Mouse (Mus musculus) ovary, postnatal 10 days (tissue): ENCODE measurements around the gene Pstpip1.
A peak's percentile ranks its signal among the peaks of the same experiment; 100 is the strongest.

Source experiments
- DNase-seq: peaks from one replicate; pipeline ENCODE4 v3.0.0; 2022; ENCODE audit warnings: low spot score

Pstpip1 gene

DNA sequence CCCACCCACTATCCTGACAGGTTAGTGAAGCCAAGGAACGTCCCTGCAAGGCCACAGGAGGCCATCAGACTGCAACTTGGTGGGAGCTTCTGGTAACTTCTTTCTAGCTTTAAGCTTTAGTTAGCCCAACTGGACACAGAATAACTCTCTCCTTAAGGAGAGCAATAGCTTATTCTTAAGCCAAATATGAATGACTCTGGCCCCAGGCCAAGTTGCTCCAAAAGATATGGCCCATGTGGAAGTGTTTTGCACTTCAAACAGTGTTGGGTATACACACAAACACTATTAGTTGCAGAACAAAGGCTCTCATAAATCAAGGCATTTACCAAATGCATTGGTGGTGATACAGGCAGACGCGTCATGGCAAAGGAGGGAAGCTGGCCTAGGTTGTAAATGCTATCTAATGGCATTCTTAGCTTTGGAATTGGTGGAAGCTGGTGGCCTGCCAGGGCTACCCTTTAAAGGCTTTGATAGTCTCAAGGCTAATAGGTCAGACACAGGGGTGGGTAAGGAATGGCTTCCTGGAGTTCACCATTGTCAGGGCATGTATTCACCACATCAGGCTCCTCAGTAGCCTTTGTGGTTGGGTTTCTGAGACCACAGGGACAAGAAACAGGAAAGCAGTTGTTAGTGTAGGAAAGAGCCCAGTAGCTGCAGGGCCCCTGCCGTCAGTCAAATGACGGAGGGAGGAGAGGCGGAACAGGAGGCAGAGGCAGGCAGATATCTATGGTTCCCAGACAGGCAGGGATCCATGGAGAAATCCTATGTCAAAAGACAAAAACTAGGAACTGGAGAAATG, 16.7 kb downstream of the Pstpip1 start:
- no peak for DNase-seq

DNA sequence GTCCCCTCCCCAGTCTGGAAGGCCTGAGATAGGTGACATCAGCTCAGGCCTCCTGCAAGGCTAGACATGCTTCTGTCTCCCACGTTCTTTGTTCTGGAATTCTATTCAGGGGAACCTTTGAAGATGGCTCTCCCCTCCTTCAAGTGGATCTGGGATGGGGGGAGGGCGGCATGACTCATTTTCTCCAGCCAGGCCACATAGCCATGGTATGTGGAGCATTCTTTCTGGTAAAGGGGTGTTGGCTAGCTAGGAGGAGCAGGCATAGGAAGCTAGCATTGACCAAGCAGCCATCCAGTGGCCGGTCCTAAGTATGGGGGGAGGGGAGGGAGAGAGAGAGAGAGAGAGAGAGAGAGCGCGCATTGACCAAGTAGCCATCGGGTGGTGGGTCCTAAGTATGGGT, 17.8 kb downstream of the Pstpip1 start:
- no peak for DNase-seq

DNA sequence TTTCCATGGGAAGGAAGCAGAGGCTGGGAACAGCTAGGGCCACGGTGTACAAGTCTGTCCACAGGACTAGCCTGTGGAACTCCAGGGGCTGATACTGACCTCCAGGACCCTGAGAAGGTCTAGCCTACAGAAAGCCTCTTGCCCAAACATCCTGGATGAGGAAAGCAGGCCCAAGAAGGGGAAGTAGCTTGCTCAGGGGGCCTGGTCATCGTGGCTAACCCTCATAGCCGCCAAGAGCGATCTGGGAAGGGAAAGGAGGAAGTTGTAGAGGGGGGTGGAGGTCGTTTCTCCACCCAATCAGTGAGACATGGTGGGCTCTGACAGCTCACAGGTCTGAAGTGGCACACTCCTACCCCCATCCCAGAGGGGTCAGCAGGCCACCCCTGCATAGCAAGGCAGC, 18.4 kb downstream of the Pstpip1 start:
- no peak for DNase-seq

DNA sequence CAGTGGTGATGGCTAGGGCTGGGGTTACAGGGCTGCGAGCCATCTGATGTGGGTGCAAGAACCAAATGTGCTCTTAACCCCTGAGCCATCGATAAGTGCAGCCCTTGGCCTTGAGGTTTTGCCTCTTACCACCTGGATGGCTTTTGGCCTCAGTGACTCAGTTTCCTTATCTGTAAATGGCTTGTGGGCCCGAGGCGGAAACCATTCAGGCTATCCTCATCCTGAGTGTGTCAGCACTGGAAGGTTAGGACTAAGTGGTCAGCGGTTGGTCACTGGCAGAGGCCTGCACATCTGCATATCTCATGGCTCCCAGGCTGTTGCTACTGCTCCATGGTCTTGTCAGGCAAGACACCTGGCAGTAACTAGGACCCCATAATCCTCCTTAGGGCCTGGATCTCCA, 28.3 kb downstream of the Pstpip1 start:
- DNase-seq, result no peak

DNA sequence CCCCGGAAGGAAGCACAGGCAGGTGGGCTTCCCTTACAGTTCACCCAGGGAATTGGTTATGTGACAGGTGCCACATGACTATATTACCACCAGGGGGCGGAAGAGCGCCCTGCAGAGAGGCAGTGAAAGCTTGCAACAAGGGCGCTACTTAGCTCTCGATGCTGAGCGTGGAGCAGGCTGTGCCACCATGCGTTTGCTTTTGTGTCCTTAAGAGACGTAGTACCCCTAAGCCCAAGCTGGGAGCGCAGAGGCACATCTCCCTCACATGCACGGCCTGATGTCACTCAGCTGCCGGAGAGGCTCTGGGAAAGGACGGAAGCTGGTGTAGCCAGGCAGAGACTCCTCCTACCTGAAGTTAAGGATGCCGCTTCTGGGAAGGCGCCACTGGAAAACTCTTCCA, 28.8 kb downstream of the Pstpip1 start:
- DNase-seq, result peak; percentile 27

DNA sequence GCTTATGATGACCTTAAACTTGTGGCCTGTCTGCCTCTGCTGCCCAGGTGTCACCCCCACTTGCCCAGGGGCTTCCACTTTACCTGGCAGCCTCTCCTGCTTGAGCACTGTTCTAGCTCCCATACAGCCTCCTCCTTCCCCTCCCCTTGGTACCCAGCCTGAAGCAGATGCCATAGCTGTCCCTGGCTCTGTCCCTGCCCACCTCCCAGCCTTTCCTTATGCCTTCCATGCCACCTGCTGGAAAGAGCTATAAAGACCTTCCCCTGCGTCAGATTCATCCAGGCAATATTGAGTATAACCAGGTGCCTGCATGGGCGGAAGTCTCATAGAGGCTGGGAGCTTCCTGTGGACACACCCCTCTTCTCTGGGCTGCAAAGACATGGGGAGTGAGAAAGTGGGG, 29.9 kb downstream of the Pstpip1 start:
- DNase-seq, result no peak

DNA sequence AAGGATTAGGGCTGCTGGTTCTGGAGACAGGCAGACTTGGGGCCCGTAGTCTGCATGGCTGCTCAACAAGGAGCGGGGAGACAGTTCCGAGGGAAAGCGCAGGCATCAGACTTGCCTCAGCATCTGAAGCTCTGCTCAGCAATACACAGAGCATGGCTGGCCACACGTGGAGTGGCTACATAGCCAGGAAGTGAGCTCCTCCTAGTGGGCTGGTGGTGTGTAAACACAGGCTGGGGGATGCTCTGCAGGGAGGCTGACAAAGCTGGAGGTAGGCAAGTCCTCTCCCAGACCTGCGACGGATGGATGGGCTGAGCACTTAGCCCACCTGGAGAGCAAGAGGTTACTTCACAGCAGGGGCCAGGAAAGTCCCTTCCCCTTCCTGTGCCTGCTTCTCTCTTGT, 31.3 kb downstream of the Pstpip1 start:
- peak; percentile 22 for DNase-seq

DNA sequence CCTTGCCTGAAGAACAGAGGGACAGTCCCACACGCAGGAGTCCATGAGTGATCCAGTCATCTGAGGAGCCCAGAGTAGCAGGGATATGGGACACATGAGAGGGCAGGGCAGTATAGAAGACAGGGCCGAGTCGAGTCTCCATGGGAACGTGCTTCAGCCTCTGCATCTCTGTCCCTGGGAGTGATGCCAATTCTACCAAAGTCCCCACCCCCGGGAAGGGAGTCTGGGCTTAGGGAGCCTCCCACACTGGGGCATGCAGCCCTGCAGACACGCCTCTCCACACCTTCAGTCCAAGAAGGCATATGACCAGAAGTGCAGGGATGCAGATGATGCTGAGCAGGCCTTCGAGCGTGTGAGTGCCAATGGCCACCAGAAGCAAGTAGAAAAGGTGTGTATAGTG, 33.2 kb downstream of the Pstpip1 start:
- DNase-seq, result no peak

DNA sequence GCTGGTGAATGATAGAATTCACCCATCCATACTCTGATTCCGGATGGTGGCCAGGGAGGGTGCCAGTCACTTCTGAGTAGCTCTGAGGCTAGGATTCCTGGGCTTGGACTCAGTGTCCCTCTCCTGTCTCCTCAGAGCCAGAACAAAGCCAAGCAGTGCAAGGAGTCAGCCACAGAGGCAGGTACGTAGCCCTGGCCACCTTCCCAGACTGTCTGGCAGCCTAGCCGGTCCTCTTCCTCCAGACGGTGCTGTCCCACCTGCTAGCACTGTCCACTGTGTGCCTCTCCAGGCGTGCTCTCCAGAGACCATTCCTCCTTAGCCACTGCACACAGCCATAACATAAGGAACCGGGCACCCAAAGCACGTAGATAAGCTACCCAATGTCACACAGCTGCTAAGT, 33.9 kb downstream of the Pstpip1 start:
- no peak for DNase-seq

DNA sequence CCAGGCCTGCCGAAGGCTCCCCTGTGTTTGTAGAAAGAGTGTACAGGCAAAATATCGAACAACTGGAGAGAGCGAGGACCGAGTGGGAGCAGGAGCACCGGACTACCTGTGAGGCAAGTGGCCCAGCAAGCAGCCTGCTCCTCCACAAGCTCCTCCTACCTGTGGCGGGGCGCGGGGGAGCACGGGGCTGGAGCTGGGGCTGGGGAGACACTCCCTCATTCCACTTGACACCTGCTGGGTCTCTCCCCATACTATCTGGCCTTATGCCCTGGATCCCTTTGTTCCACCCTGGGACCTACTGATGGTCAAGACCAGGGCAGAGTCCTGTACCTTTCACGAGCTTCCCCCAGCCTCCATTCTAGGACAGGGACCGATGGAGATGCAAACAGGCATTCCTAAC, 34.8 kb downstream of the Pstpip1 start:
- no peak for DNase-seq

DNA sequence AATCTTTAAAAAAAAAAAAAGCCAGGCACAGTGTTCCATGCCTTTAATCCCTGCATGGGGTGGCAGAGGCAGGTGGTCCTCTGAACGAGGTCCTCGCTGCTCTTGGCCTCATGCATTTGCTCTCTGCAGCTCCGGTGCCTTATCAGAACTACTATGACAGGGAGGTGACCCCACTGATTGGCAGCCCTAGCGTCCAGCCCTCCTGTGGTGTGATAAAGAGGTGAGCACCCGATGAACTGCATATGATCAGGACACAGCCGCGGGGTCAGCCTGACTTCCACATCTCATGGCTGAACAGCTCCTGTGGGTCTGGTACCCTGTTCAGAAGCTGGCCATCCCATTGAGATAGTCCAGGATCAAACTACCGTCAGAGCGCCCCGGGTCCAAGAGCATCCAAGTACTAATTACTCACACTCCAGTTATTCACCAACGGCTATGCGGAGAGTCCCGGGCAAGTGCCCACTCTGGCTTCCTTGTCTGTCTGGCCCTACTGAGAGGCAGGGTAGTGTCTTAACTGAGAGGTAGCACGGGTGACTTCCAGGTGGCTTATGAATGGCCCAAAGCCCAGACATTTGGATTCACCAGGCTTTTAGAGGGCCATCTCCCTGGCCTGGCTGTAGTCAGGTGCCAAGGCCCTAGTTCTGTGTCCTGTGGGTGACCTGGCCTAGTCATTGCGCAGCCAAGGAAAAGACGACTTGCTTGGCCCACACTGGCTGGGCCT, 36.9 kb downstream of the Pstpip1 start:
- DNase-seq, result no peak

DNA sequence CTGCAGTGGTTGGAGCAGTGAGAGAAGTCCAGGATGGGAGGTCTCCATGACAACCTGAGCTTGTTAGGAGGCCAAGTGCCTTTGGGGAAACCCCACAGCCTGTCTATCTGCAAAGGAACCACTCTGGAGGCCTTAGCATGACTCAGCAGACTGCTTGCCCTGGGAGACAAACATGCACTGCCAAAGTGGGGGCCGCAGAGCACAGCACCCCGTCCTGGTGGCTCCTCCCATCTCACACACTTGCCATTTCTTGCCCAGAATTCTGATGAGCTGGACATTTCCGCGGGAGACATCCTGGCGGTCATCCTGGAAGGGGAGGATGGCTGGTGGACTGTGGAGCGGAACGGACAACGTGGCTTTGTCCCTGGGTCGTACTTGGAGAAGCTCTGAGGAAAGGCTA, 38.6 kb downstream of the Pstpip1 start:
- DNase-seq, result no peak

DNA sequence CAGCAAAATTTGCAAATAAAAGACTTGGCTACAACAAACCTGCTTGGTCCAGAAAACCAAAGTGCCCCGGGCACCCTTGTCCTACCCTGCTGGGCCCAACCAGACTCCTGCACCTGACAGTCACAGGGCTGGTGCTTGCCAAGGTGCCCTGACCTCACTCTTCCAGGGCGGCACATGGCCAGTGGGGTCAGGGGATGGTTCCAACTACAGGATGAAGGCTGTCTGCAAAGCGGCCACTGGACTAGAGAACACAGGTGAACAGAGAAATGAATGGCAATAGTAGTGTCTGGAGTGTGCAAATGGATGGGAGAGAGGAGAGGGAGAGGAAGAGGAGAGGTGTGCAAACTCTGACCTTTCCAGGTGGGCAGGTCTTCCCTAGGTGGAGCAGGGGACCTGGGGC, 40.2 kb downstream of the Pstpip1 start:
- DNase-seq, result no peak

DNA sequence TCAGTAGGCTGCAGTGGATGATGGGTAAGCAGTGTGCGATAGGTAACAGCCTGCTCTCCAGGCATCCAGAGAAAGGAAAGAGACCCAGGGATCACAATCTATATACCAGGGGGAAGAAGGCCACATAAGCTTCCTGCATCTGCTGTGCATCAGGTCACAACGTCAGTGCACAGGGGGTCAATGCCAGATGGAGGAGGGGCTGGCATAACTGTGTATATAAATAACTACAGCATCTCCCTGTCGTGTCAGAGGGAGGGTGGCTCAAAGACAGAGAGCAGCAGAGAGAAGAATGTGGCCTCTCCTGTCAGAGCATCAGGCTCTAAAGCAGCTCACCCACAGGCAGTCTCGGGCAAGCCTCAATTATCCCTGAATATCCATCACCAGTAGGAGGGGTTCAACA, 40.8 kb downstream of the Pstpip1 start:
- no peak for DNase-seq

DNA sequence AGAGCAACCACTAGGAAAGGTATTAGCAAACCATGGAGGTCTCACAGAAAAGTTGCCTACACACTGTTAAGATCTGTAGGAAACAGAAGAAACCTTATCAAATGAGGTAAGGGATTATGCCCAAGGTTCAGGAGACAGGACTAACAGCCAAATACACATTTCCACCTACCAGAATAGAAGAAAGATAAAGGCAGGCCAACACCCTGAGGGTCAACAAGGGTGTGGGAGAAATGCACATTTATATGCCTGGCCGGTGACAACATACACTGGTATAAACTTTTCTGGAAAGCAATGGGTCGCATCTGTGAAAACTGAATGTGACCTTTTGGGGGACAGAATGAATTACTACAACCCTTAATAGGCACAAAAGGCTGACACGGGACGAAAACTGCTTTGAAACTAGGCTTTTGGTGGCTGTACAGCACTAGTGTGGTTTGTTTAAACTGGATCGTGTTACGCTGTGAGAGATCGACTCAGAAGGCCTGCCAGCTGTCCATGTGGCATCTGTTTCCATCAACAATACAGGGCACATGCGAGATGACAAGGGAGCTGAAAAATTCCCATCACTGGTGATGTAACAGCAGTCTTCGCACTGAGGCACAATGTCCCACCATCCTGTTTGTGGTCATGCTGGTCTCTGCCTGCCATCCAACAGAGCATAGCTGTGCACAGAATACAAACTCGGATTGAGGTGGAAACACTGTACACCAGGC, 42.2 kb downstream of the Pstpip1 start:
- DNase-seq, result no peak

DNA sequence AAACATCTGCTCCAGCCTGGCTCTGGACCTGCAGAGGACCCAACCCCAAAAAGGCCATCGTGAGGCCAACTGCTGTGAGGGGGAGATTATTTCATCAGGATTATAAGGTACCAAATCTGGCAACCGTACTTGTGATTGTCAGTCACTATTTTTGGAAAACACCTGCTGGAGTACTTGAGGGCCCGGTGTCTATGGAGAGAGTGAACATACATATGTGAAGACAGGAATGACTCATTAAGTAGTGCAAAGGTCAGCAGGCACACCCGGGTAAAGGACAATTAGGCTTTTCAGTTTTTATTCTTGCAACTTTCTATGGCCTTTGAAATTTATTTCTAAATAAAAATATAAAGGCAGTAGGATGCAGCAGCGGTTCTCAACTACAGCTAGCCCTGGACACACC, 44.2 kb downstream of the Pstpip1 start:
- no peak for DNase-seq

DNA sequence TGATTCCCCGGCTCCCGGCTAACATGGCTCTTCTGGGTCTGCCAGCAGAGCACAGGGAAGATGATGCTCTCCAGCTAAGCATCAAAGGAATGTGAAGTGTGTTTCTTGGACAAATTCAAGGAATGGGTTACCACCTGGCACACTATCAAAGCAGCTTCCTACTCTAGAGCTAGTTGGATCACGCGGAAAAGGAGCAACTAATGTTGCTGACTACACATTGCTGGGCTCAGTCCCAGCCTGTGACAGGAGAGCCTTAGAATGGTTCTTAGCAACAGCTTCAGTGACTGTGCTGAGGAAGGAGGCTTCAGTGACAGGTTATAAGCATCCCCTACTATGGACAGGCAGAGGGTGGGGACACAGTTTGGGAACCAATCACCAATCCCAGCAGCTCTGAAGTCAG, 44.9 kb downstream of the Pstpip1 start:
- no peak for DNase-seq

DNA sequence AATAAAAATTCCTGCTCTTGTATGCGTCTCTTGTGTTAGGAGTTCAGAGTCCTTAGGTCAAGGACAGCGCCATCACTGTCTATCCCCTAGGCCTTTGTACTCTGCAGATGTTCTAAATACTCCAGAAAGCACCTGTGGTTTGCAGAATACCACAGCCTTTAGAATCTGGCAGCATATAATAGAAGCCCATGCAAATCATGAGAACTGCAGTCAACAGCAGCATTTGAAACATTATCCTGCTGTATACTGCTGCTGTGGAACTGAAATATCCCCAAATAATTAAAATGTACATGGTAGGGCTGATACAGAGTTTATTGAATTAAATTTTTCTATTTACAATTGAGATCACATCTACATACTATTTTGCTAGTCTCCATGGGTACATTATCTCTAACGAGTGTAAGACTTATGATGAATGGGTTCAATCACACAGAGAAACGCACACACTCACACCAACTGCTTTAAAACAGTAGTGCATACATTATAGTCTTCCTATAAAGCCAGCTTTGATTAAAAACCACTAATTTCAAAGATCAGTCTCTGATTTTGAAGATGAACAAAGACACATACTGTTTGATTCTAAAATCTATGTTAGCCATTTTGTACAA, 45.9 kb downstream of the Pstpip1 start:
- DNase-seq, result no peak

DNA sequence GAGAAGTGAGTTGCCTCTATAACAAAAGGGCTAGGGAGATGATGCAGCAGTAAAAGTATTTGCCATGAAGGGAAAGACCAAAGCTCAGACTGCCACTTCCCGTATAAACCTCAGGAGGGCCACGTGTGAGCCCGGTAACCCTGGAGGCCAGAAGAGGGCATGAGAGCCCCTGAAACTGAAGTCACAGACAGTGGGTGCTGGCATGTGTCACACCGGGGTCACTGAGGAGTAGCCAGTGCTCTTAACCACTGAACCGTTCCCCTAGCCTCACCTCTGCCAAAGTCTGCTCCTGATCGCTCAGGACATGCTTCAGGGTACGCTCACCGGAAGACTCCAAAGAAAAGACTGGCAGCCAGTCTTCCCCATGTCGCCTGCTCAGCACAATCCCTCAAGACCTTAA, 52.0 kb downstream of the Pstpip1 start:
- DNase-seq, result no peak

DNA sequence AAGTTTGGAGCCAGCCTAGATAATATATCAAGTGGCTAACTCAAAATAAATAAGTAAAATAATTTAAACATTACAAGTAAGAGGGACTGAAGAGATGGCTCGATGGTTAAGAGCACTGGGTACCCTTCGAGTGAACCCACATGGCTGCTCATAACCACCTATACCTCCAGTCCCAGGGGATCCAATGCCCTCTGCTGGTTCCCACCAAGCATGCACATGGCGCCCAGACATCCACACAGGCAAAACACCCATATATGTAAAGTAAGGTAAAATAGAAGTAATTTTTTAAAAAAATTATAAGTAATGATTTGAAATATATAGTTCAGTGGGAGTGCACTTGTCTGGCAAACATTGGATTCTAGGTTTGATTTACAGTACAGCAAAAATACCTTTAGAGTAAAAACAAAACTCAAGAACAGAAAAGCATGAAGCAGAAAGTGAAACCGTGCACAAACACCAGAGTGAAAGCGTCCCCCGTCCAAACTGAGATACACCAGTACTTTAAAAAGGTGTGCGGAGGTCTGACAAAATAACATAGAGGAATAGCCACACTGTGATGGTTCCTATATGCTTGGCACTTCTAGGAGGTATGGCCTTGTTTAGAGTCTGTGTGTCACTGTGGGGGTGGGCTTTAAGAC, 54.7 kb downstream of the Pstpip1 start:
- no peak for DNase-seq

DNA sequence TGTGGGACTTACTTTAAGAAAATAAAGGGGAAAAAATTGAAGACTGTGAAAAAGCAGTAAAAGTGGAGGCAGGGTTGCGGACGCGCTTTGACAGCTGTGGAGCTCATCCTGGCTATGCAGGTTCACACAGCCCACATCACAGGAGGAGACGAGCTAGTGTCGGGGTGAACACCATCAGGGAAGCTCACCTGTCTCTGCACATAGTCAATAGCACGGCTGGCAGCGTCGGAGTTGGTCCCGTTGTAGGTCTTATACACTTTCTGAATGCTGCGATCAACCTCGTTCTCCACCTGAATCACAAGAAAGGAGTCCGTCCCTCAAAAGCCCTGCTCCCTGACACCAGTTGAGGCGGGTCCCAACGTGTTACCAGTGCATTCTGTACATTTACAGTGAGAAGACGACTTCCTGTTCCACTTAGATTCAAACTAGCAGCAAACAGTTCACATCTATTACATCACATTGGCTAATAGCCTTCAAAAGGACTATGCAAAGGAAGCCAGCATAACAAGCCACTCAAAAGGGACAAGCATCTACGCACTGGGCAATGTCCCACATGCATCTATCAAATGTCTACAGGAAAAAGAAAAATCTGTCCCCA, 56.7 kb downstream of the Pstpip1 start:
- DNase-seq, result no peak
